Mouse (Mus musculus): ENCODE measurements around the gene Olfr1264. TPM values are rescaled to one million over a fixed set of nuclear protein-coding genes. Genes with fewer than 3 reads are reported as not detected.

Gene Olfr1264
- not detected for polyA plus RNA-seq (2017; shearing (Covaris generic))

DNA sequence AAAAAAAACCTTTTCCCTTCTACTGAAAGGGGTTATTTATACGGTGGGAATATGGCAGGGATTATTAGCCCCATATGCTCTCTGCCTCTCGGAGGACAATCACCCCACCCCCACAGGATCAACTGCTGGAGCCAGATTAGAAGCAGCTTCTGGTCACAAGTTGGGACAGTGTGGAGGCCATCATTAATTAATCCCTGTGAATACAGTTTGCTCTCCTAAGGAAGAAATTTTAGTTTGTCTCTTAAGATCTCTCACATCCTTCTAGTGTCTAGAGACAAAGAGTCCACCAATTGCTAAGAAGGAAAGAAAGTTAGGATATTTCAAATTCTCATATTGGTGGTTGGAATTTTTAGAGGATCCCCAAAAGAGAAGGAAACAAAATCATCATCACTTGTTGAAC lies at the start of gene Olfr1264:
Gene Olfr1264 (minus strand): TSS at position 101 of the 400 bp plus-strand sequence.

DNA sequence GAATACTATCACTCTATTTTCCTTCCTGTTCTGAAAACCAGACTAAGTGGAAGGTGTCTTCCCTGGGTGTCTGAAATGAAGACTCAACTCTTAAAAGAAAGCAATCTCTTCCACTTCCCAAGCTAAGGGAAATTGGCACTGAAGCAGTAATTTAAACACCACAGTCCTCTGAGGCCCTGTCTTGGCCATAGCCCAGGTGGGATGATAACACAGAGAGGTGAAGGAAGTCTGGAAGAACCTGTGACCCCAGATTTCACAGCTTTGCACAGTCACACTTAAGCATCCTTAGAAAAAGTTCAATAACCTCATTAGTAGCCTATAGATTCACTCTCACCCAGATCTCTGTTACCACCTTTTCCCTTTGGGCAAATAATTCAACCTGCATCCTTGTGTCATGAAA lies 38.1 kb upstream of the Olfr1264 start, which contains the start of gene Olfr140:
Gene Olfr140 (minus strand): TSS at position 101 of the 400 bp plus-strand sequence.

DNA sequence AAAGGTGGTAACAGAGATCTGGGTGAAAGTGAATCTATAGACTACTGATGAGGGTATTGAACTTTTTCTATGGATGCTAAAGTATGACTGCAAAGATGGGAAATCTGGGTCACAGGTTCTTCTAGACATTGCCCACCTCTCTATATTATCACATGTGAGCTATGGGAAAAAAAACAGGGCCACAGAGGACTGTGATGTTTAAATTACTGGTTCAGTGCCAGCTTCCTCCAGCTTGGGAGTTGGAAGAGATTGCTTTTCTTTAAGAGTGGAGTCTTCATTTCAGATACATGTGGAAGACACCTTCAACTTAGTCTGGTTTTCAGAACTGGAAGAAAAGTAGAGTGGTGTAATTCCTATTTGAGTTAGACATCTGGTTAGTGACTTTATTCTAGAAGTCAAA lies 9.7 kb upstream of the Olfr1264 start, which contains the start of gene Olfr1265:
Gene Olfr1265 (plus strand): TSS at position 301 of the 400 bp plus-strand sequence.

DNA sequence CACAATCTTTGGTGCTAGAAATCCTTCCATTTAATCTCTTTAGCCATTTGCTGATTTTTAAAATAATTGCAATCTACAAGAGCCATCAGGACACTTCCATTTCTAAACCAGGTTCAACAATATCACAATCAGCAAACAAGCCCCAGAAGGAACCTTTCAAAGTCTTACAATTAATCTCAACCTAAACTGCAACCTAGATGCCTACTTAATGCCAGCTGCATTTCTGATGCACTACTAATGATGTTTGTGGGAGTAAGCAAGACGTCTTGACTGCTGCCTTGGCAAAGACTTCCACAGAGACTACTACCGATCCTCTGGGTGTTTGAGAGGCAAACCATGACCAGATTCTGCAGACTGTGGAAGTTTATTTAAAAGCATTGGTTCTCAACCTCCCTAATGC lies 13.5 kb downstream of the Olfr1264 start, which contains the start of gene Olfr1263:
Gene Olfr1263 (plus strand): TSS at position 301 of the 400 bp plus-strand sequence.

DNA sequence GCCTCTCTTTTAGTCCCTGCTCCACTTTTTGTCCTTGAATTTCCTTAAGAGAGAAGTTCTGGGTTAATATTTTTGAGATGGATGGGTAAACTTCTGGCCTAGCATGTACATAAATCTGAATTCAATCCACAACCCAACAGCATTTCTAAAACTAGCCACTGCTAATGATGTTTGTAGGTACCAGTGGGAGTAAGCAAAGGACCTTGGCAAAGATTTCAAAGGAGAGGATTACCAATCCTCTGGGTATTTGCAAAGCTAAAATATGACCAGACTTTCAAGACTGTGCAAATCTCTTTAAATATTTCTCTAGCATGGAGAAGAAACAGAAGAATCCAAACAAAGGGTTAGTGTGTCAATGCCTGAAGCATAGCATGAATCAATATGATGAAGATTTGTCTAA lies 25.5 kb downstream of the Olfr1264 start, which contains the start of gene Olfr1262:
Gene Olfr1262 (plus strand): TSS at position 301 of the 400 bp plus-strand sequence.

DNA sequence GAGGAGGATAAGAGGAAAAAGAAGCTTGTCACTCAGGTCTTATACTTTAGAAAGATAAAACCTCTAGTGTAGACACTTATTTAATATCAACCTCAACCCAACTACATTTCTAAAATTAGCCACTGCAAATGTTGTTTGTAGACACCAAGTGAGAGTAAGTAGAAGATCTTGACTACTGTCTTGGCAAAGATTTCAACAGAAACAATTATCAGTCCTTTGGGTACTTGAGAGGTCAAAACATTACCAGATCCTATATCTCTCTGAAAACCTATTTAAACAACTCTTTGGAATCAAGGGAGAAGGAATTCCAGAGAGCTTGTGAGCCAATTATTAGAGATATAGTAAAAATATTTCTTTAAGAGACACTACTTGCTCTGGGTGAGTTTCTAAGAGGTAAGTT lies 34.5 kb downstream of the Olfr1264 start, which contains the start of gene Olfr1261:
Gene Olfr1261 (plus strand): TSS at position 301 of the 400 bp plus-strand sequence.

DNA sequence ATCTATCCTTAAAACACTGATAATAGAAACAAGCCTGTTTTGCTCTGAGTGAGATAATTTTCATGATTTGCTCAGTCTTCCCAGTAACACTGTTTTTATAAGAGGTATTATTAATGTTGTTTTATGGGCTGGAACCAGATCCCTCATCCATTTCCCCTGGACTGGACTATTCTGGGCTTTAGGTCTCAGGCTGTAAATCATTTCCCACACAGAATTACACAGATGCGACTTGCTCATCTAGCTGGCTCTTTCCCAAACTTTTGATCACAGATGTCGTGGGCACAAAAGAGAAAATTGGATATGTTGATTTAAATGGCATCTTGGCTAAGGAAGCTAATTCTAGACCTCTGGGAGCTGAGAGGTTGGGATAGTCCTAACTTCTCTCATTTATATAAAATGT lies 51.2 kb downstream of the Olfr1264 start, which contains the start of gene Olfr1260:
Gene Olfr1260 (plus strand): TSS at position 157 of the 400 bp plus-strand sequence.

Other genes with a start within 250 kb of the Olfr1264 start
- not detected for gene Olfr1254, start 232.0 kb downstream of the Olfr1264 start, polyA plus RNA-seq (2017; shearing (Covaris generic))
- not detected for gene Olfr1255, start 213.5 kb downstream of the Olfr1264 start, polyA plus RNA-seq (2017; shearing (Covaris generic))
- gene Olfr1256, start 184.0 kb downstream of the Olfr1264 start, polyA plus RNA-seq (2017; shearing (Covaris generic)), result not detected
- gene Olfr48, start 177.4 kb downstream of the Olfr1264 start, polyA plus RNA-seq (2017; shearing (Covaris generic)), result not detected
- not detected for gene Olfr1257, start 147.1 kb downstream of the Olfr1264 start, polyA plus RNA-seq (2017; shearing (Covaris generic))
- gene Olfr1258, start 98.3 kb downstream of the Olfr1264 start, polyA plus RNA-seq (2017; shearing (Covaris generic)), result 0.19 TPM
- not detected for gene Olfr1259, start 76.9 kb downstream of the Olfr1264 start, polyA plus RNA-seq (2017; shearing (Covaris generic))
- not detected for gene Olfr1260, start 51.2 kb downstream of the Olfr1264 start, polyA plus RNA-seq (2017; shearing (Covaris generic))
- not detected for gene Olfr1261, start 34.4 kb downstream of the Olfr1264 start, polyA plus RNA-seq (2017; shearing (Covaris generic))
- gene Olfr1262, start 25.4 kb downstream of the Olfr1264 start, polyA plus RNA-seq (2017; shearing (Covaris generic)), result not detected
- 0.08 TPM for gene Olfr1263, start 13.4 kb downstream of the Olfr1264 start, polyA plus RNA-seq (2017; shearing (Covaris generic))
- gene Olfr1265, start 9.8 kb upstream of the Olfr1264 start, polyA plus RNA-seq (2017; shearing (Covaris generic)), result not detected
- gene Olfr140, start 38.0 kb upstream of the Olfr1264 start, polyA plus RNA-seq (2017; shearing (Covaris generic)), result not detected
- not detected for gene Olfr1269, start 95.8 kb upstream of the Olfr1264 start, polyA plus RNA-seq (2017; shearing (Covaris generic))
- not detected for gene Olfr32, start 116.7 kb upstream of the Olfr1264 start, polyA plus RNA-seq (2017; shearing (Covaris generic))
- gene Olfr1270, start 127.5 kb upstream of the Olfr1264 start, polyA plus RNA-seq (2017; shearing (Covaris generic)), result not detected
- gene Olfr1506, start 198.9 kb upstream of the Olfr1264 start, polyA plus RNA-seq (2017; shearing (Covaris generic)), result not detected
- not detected for gene Olfr142, start 232.0 kb upstream of the Olfr1264 start, polyA plus RNA-seq (2017; shearing (Covaris generic))
- gene Olfr1271, start 245.5 kb upstream of the Olfr1264 start, polyA plus RNA-seq (2017; shearing (Covaris generic)), result 0.10 TPM